Mouse (Mus musculus) A20 (cell line): ENCODE measurements at regions not wholly inside any gene's neighbourhood (a gene's known extent, or its start where the extent isn't known, plus 50 kb on each side); places are given as distances from the start of the nearest gene placed in this dataset.

ENCODE experiments used
- DNase-seq: peaks from one replicate; pipeline ENCODE4 v3.0.0-alpha.2; 2011; ENCODE audit warnings: low read depth, low spot score

GRCm38 (mm10) chr2:64860113-64860512 lies 164.7 kb downstream of the Grb14 start:
- no peak for DNase-seq

GRCm38 (mm10) chr2:64853918-64854317 lies 170.9 kb downstream of the Grb14 start:
- peak; percentile 33 for DNase-seq

GRCm38 (mm10) chr2:64852913-64853312 lies 171.9 kb downstream of the Grb14 start:
- no peak for DNase-seq

- DNase-seq = no peak
Measured at GRCm38 (mm10) chr2:64851096-64851495, 173.7 kb downstream of the Grb14 start.

- DNase-seq = no peak
Measured at GRCm38 (mm10) chr2:64850656-64851055, 174.1 kb downstream of the Grb14 start.

GRCm38 (mm10) chr2:64824494-64824893 lies 200.3 kb downstream of the Grb14 start:
- no peak for DNase-seq

- no peak for DNase-seq
Measured at GRCm38 (mm10) chr2:64823905-64824304, 200.9 kb downstream of the Grb14 start.

GRCm38 (mm10) chr2:64823074-64823473 lies 201.7 kb downstream of the Grb14 start:
- peak; percentile 15 for DNase-seq

- no peak for DNase-seq
Measured at GRCm38 (mm10) chr2:64818159-64818558, 206.6 kb downstream of the Grb14 start.
